Mouse (Mus musculus) myocyte (in vitro differentiated cells): ENCODE measurements around the gene Epha4.

ENCODE experiments used
- E2F4 ChIP-seq: IDR thresholded peaks from one replicate; pipeline ENCODE4 v1.6.1; 2011; ENCODE audit warnings: mild to moderate bottlenecking, control low read depth, moderate library complexity; ENCODE audit not compliant: insufficient read depth
- MAX ChIP-seq: IDR thresholded peaks from one replicate; pipeline ENCODE4 v1.6.1; 2011; ENCODE audit warnings: low read depth, mild to moderate bottlenecking, control low read depth
- MYOD1 ChIP-seq, 3 experiments: IDR thresholded peaks; one replicate each; pipeline ENCODE4 v1.6.1; 2011; ENCODE audit warnings: control low read depth in 2 of 3, low read depth in 2 of 3, mild to moderate bottlenecking in 2 of 3, moderate library complexity in 1 of 3; ENCODE audit not compliant: insufficient read length in 2 of 3, control insufficient read depth in 1 of 3
- MYOG ChIP-seq, 3 experiments: IDR thresholded peaks; one replicate each; pipeline ENCODE4 v1.6.1; 2011; ENCODE audit warnings: control low read depth in 2 of 3, low read depth in 2 of 3, mild to moderate bottlenecking in 2 of 3; ENCODE audit not compliant: insufficient read length in 2 of 3, control insufficient read depth in 1 of 3, insufficient read depth in 1 of 3
- POLR2A ChIP-seq: IDR thresholded peaks from one replicate; pipeline ENCODE4 v1.6.1; 2011; ENCODE audit warnings: low read depth, mild to moderate bottlenecking, control low read depth, moderate library complexity; ENCODE audit not compliant: insufficient read length
- POLR2AphosphoS2 ChIP-seq: IDR thresholded peaks from one replicate; pipeline ENCODE4 v1.6.1; 2011; ENCODE audit warnings: low read depth, control low read depth; ENCODE audit not compliant: insufficient read length
- REST ChIP-seq: IDR thresholded peaks from one replicate; pipeline ENCODE4 v1.6.1; 2011; ENCODE audit warnings: mild to moderate bottlenecking, control low read depth, moderate library complexity; ENCODE audit not compliant: insufficient read depth, insufficient read length
- SRF ChIP-seq: IDR thresholded peaks from one replicate; pipeline ENCODE4 v1.6.1; 2011; ENCODE audit warnings: low read depth; ENCODE audit not compliant: control insufficient read depth, insufficient read length
- TCF12 ChIP-seq: IDR thresholded peaks from one replicate; pipeline ENCODE4 v1.6.1; 2011; ENCODE audit warnings: mild to moderate bottlenecking, control low read depth; ENCODE audit not compliant: poor library complexity, insufficient read depth, severe bottlenecking
- TCF3 ChIP-seq: IDR thresholded peaks from one replicate; pipeline ENCODE4 v1.6.1; 2011; ENCODE audit warnings: low read depth, control low read depth; ENCODE audit not compliant: insufficient read length
- USF1 ChIP-seq: IDR thresholded peaks from one replicate; pipeline ENCODE4 v1.6.1; 2011; ENCODE audit warnings: low read depth, mild to moderate bottlenecking, control low read depth, moderate library complexity

GRCm38 (mm10) chr1:77453811-77454210, 61.1 kb downstream of the Epha4 start:
- TF ChIP-seq MYOG (IDR thresholded peaks at IDR 0.05; ENCODE audit: control insufficient read depth in 1 of 3, insufficient read depth in 1 of 3, insufficient read length in 2 of 3, low read depth in 2 of 3) (no peak), POLR2AphosphoS2 (no peak), POLR2A (no peak), SRF (no peak), USF1 (no peak), TCF12 (no peak), E2F4 (no peak), MAX (no peak), TCF3 (no peak), REST (no peak), MYOD1 (IDR thresholded peaks at IDR 0.05; ENCODE audit: control insufficient read depth in 1 of 3, insufficient read length in 2 of 3, low read depth in 2 of 3) (no peak)
